ENCODE assay signal across 22 mouse cellular contexts in the genomic region with DNA sequence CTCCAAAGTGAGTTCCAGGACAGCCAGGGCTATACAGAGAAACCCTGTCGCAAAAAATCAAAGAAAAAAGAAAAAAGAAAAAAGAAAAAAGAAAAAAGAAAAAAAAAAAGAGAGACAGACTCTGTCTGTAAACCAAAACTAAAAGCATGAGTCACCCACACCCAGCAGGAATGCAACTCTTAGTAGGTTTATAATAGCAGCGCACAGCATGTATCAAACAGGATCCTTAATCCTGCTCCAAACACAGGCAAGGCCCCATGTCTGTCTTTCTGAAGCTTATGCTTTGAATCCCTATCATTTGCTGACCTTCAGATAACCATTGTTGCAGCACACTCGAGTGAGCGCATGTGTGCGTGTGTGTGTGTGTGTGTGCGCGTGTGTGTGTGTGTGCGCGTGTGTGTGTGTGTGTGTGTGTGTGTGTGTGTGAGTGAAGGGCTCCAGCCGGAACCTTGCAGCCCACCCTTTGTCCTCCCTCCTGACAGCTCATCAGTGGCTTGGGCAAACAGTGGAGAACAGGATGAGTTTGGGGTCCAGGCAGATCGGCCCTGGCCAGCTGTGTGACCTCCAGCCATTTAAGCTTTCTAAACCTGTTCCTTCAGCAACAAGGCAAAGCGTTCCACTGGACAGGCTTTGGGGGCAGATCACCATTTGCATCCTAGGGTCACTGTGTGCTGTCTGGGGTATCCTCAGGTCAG. TPM values are rescaled to one million over a fixed set of nuclear protein-coding genes. Genes with fewer than 3 reads are reported as not detected.
DNase-seq lines count a peak whose midpoint lies in the region; ATAC-seq and TF ChIP-seq lines count a peak whose summit lies in the region.
"Had no signal": no experiment of that assay in that cellular context is flagged by ENCODE, and none has a peak within 500 bp of the region (broad histone marks: within the 10 kb centered on the region; RNA-seq: fewer than 3 reads in every experiment).

No protein-coding gene starts in this region.

- H3K27ac ChIP-seq in lung, postnatal 0 days (ENCODE audit: low read length): no peak overlapping the region
- 0 out of 2 replicates have a peak overlapping the region, but pooled peaks have one; percentile 5 for H3K27ac ChIP-seq in midbrain, embryonic 14.5 days (replicated peaks; ENCODE audit: low read depth, low read length)
- H3K27ac ChIP-seq in midbrain, embryonic 15.5 days: no peak overlapping the region
- H3K27ac ChIP-seq: embryonic facial prominence, embryonic 12.5 days; heart, adult 2 months; heart, embryonic 15.5 days; hindbrain, embryonic 15.5 days had no signal

- no peak overlapping the region for H3K9ac ChIP-seq in lung, postnatal 0 days (replicated peaks; ENCODE audit: low read depth)
- no peak overlapping the region for H3K9ac ChIP-seq in midbrain, embryonic 14.5 days (replicated peaks; ENCODE audit: low read length)
- H3K9ac ChIP-seq in midbrain, embryonic 15.5 days: no peak overlapping the region
- H3K9ac ChIP-seq: embryonic facial prominence, embryonic 12.5 days; forebrain, postnatal 0 days; heart, embryonic 15.5 days; hindbrain, embryonic 15.5 days had no signal

- no peaks in the 10 kb centered on the region for H3K27me3 ChIP-seq in lung, postnatal 0 days (replicated peaks; ENCODE audit: insufficient read depth, low read length)
- no peaks in the 10 kb centered on the region for H3K27me3 ChIP-seq in midbrain, embryonic 14.5 days (ENCODE audit: control insufficient read depth, insufficient read depth, low read length)
- H3K27me3 ChIP-seq in midbrain, embryonic 15.5 days (replicated peaks): no peaks in the 10 kb centered on the region
- H3K27me3 ChIP-seq: embryonic facial prominence, embryonic 12.5 days; heart, embryonic 15.5 days; hindbrain, embryonic 15.5 days had no signal

- no peak overlapping the region for H3K4me2 ChIP-seq in lung, postnatal 0 days (replicated peaks; ENCODE audit: low read depth, low read length)
- H3K4me2 ChIP-seq in midbrain, embryonic 14.5 days (ENCODE audit: low read length): no peak overlapping the region
- no peak overlapping the region for H3K4me2 ChIP-seq in midbrain, embryonic 15.5 days
- H3K4me2 ChIP-seq: embryonic facial prominence, embryonic 12.5 days; heart, embryonic 11.5 days; heart, embryonic 15.5 days; hindbrain, embryonic 15.5 days had no signal

- no peak for TF ChIP-seq CTCF in lung, postnatal 0 days (IDR thresholded peaks at IDR 0.05)

- no peak for DNase-seq in lung, postnatal 0 days (ENCODE audit: low spot score)
- DNase-seq in lung, adult 18-20 months: no peak
- no peak for DNase-seq in midbrain, embryonic 14.5 days
- DNase-seq in NIH3T3 (ENCODE audit: low read depth): peak; percentile 44
- no peak for DNase-seq in kidney, adult 11 months
- DNase-seq in spleen, postnatal 4 days (ENCODE audit: low spot score in 2 of 2): no peak
- DNase-seq: adrenal gland, adult 8-10 months; cerebellum, adult 11-12 months; cerebellum, adult 9-10 months; cerebellum, postnatal 25 days; forebrain, postnatal 0 days; gastrocnemius, postnatal 14 days; heart, adult 2 months; heart, postnatal 14 days had no signal

- H3K4me1 ChIP-seq in lung, postnatal 0 days (ENCODE audit: insufficient read depth, low read depth, low read length): no peaks in the 10 kb centered on the region
- H3K4me1 ChIP-seq in midbrain, embryonic 14.5 days (ENCODE audit: control insufficient read depth, insufficient read depth, low read length): peaks cover 20% of the 10 kb centered on the region
- H3K4me1 ChIP-seq in midbrain, embryonic 15.5 days: peaks cover 13% of the 10 kb centered on the region

- TF ChIP-seq EP300 in lung, postnatal 0 days (IDR thresholded peaks at IDR 0.05): no peak

- WGBS in lung, postnatal 0 days: 68% methylated on average over 9 of the region's 12 CpGs
- 69% methylated on average over 12 of the region's 12 CpGs for whole genome bisulfite sequencing in midbrain, embryonic 14.5 days
- 73% methylated on average over 12 of the region's 12 CpGs for WGBS in midbrain, embryonic 15.5 days

- no peaks in the 10 kb centered on the region for H3K36me3 ChIP-seq in lung, postnatal 0 days (ENCODE audit: insufficient read depth, low read length)
- H3K36me3 ChIP-seq in midbrain, embryonic 14.5 days (ENCODE audit: control insufficient read depth, insufficient read depth, low read length): no peaks in the 10 kb centered on the region
- H3K36me3 ChIP-seq in midbrain, embryonic 15.5 days (replicated peaks): no peaks in the 10 kb centered on the region
- H3K36me3 ChIP-seq: embryonic facial prominence, embryonic 12.5 days; heart, embryonic 15.5 days; hindbrain, embryonic 15.5 days had no signal

- ATAC-seq in lung, postnatal 0 days: peak; percentile 59
- no peak for ATAC-seq in midbrain, embryonic 14.5 days (ENCODE audit: low FRiP score, low TSS enrichment)
- ATAC-seq in midbrain, embryonic 15.5 days (replicated peaks): no peak
- ATAC-seq: forebrain, postnatal 0 days had no signal

- no peak overlapping the region for H3K4me3 ChIP-seq in lung, postnatal 0 days (ENCODE audit: low read depth, low read length)
- H3K4me3 ChIP-seq in midbrain, embryonic 14.5 days (replicated peaks; ENCODE audit: low read depth, low read length): no peak overlapping the region
- H3K4me3 ChIP-seq in midbrain, embryonic 15.5 days: no peak overlapping the region
- H3K4me3 ChIP-seq: embryonic facial prominence, embryonic 12.5 days; heart, adult 2 months; heart, embryonic 15.5 days; hindbrain, embryonic 15.5 days had no signal

- no peaks in the 10 kb centered on the region for H3K9me3 ChIP-seq in lung, postnatal 0 days (ENCODE audit: low read length)
- H3K9me3 ChIP-seq in midbrain, embryonic 14.5 days (ENCODE audit: control insufficient read depth, low read length): no peaks in the 10 kb centered on the region
- H3K9me3 ChIP-seq in midbrain, embryonic 15.5 days: no peaks in the 10 kb centered on the region
- H3K9me3 ChIP-seq: embryonic facial prominence, embryonic 12.5 days; heart, embryonic 15.5 days; hindbrain, embryonic 15.5 days had no signal

RNA-seq across cellular contexts. Expression of a gene that starts 47.9 kb away (rescaled TPM):
- polyA plus RNA-seq in lung, postnatal 0 days (2015; fragmentation: Nextera tagmentation; extraction: Ambion mirVana): not detected in 2 replicates
- not detected in 2 replicates for polyA plus RNA-seq in midbrain, embryonic 14.5 days (2014; fragmentation: Nextera tagmentation; extraction: Ambion mirVana)
- not detected in 2 replicates for polyA plus RNA-seq in midbrain, embryonic 15.5 days (2015; fragmentation: Nextera tagmentation; extraction: Ambion mirVana)
- polyA plus RNA-seq: C2C12; cortical plate, adult 2 months; embryonic facial prominence, embryonic 12.5 days; forebrain, embryonic 11.5 days; forebrain, postnatal 0 days; heart, adult 2 months; heart, embryonic 11.5 days; heart, embryonic 15.5 days; hindbrain, embryonic 15.5 days had no signal
